Mouse (Mus musculus) mammary gland, adult 2 months (tissue): ENCODE data around the gene 2210418O10Rik. TPM values are rescaled to one million over a fixed set of nuclear protein-coding genes. Genes with fewer than 3 reads are reported as not detected.

Source experiments
- polyA plus RNA-seq: library from polyadenylated mRNA; depleted of rRNA; stranded (reverse); fragments of >200 nt; gene quantifications from 2 replicates; pipeline ENCODE4 v1.2.3, GENCODE M21; 2012; ENCODE audit warnings: low replicate concordance; rRNA removed

The 2210418O10Rik gene
- polyA plus RNA-seq: 0.13 and 0.45 TPM in 2 replicates

GRCm38 (mm10) chr2:176226269-176226668 is at the start of gene 2210418O10Rik:
Gene 2210418O10Rik (plus strand): TSS chr2:176226569.

Other genes with a start within 250 kb of the 2210418O10Rik start
- gene Gm2004, start 76.7 kb upstream of the 2210418O10Rik start, polyA plus RNA-seq: 0.16 TPM in 1 of 2 replicates, not detected in the other
- not detected in 2 replicates for gene Gm11009, start 92.9 kb downstream of the 2210418O10Rik start, polyA plus RNA-seq
- 1.3 TPM in 1 of 2 replicates, not detected in the other for gene Gm14435, start 197.0 kb downstream of the 2210418O10Rik start, polyA plus RNA-seq